Mouse (Mus musculus) bone marrow macrophage, adult 2 months (primary cell): ENCODE data around the gene Jph4.

ENCODE experiments used
- CTCF ChIP-seq: IDR thresholded peaks from 2 replicates; pipeline ENCODE4 v1.5.1; 2012; ENCODE audit warnings: low read depth, mild to moderate bottlenecking, low read length, moderate library complexity
- POLR2A ChIP-seq: IDR thresholded peaks from 2 replicates; pipeline ENCODE4 v1.6.1; 2012; ENCODE audit warnings: mild to moderate bottlenecking, low read depth, low read length, borderline replicate concordance

DNA sequence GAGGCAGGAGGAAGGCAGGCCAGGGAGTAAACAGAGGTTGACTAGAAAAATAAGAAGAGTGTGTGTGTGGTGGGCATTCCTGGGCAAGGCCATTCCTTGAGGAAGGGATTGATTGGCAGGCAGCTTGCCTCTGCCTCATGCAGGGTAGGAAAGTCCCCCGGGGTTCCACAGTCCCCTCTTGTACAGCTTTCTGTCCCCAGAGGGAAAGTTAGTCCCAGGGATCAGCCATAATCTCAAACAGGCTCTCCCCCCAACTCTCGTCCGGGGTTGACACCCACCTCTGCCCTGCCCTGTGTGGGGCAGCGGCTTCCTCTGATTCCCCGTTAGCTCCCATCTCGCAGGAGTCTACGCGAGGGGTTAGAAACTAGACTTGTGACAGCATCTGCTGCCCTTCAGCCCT is 9.7 kb downstream of the Jph4 start:
- TF ChIP-seq CTCF (no peak), POLR2A (no peak)
